Mouse (Mus musculus) hindbrain, embryonic 16.5 days (tissue): ENCODE measurements around the gene Vcan. TPM values are rescaled to one million over a fixed set of nuclear protein-coding genes. Genes with fewer than 3 reads are reported as not detected.

Experiments
- polyA plus RNA-seq: library from polyadenylated mRNA; unstranded; fragments of >200 nt; fragmentation: Nextera tagmentation; extraction: Ambion mirVana; gene quantifications from 2 replicates; pipeline ENCODE4 v1.2.1, GENCODE M21; 2015

The Vcan gene
- polyA plus RNA-seq, 1 experiment from 2014 or later, result 32.0 TPM

Other genes starting within 250 kb of the Vcan start
- 1.3 and 2.0 TPM in 2 replicates for gene Hapln1, start 202.7 kb downstream of the Vcan start, polyA plus RNA-seq